Mouse (Mus musculus) splenic B cell, adult 2 months (primary cell): ENCODE results near the gene Tshb.

Experiments
- DNase-seq: peaks from one replicate; pipeline ENCODE4 v3.0.0-alpha.2; 2011; ENCODE audit warnings: low read depth, low spot score
- H3K27me3 ChIP-seq: 2 replicates; pipeline ENCODE4 v1.6.1; 2012; ENCODE audit warnings: mild to moderate bottlenecking, low read length, moderate library complexity, mixed read lengths; ENCODE audit not compliant: control insufficient read depth, poor library complexity, insufficient read depth, severe bottlenecking
- H3K36me3 ChIP-seq: 2 replicates; pipeline ENCODE4 v1.6.1; 2012; ENCODE audit warnings: mild to moderate bottlenecking, low read length, moderate library complexity, mixed read lengths; ENCODE audit not compliant: control insufficient read depth, poor library complexity, insufficient read depth, severe bottlenecking

The Tshb gene

GRCm38 (mm10) chr3:102731112-102731511, 51.4 kb downstream of the Tshb start:
- DNase-seq = no peak
- Histone ChIP-seq H3K27me3 (no peaks in the 10 kb centered on the region), H3K36me3 (no peaks in the 10 kb centered on the region)

GRCm38 (mm10) chr3:102729416-102729815, 53.1 kb downstream of the Tshb start:
- no peak for DNase-seq
- H3K36me3 ChIP-seq = no peaks in the 10 kb centered on the region
- no peaks in the 10 kb centered on the region for H3K27me3 ChIP-seq
